18 mouse cellular contexts compared by ENCODE assay signal in the genomic region with DNA sequence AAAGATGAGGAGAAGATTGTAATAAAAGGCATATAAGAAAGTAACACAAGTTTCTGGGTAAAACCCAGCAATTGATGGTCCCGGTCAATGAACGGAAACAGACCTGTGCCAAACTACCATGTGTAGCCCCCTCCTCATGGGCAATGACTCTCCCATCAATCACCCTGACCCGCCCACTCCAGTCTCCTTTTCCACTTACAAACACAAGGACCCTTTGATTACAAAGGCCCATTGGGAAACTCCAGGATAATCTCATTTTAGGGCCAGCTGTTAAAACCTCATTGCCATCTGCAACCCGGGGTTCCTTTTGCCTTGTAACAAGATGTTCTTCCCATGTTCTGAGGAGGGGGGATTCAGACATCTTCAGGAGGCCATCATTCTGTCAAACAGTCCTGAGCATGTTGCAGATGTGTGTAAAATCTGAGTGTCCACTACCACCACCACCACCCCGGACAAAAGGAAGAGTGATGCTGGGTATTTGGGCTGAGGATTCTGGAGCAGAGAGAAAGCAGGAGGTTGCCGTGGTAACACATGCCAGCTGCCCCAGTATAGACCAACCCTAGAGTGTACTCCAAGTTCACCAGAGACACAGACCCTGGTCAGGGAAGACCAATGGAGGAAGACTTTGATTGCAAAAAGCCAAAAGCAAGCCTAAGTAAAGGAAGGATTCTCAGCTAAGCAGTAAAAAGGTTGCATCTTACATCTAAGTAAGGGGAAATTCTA.
DNase-seq lines count a peak whose midpoint lies in the region; ATAC-seq and TF ChIP-seq lines count a peak whose summit lies in the region.
"Had no signal": no experiment of that assay in that cellular context is flagged by ENCODE, and none has a peak within 500 bp of the region (broad histone marks: within the 10 kb centered on the region; RNA-seq: fewer than 3 reads in every experiment).

No protein-coding gene starts in this region.

- no peaks in the 10 kb centered on the region for H3K9me3 ChIP-seq in forebrain, embryonic 11.5 days (ENCODE audit: control insufficient read depth, low read length)
- no peaks in the 10 kb centered on the region for H3K9me3 ChIP-seq in forebrain, embryonic 15.5 days
- no peaks in the 10 kb centered on the region for H3K9me3 ChIP-seq in hindbrain, embryonic 13.5 days
- H3K9me3 ChIP-seq in neural tube, embryonic 11.5 days (ENCODE audit: control insufficient read depth, low read length): no peaks in the 10 kb centered on the region

- intact Hi-C loops in left cerebral cortex, postnatal 14 days (cut with DNase I): no loop called here
- intact Hi-C loops in gastrocnemius, adult 2 months (cut with DNase I): no loop called here

- no peak overlapping the region for H3K9ac ChIP-seq in forebrain, embryonic 11.5 days (ENCODE audit: low read length)
- H3K9ac ChIP-seq in forebrain, embryonic 15.5 days (replicated peaks): no peak overlapping the region
- H3K9ac ChIP-seq in hindbrain, embryonic 13.5 days: no peak overlapping the region
- H3K9ac ChIP-seq in neural tube, embryonic 11.5 days (ENCODE audit: low read length): no peak overlapping the region
- H3K9ac ChIP-seq: lung, embryonic 14.5 days had no signal

- H3K4me3 ChIP-seq in forebrain, embryonic 11.5 days (ENCODE audit: low read depth, low read length): no peak overlapping the region
- no peak overlapping the region for H3K4me3 ChIP-seq in forebrain, embryonic 15.5 days
- no peak overlapping the region for H3K4me3 ChIP-seq in hindbrain, embryonic 13.5 days
- no peak overlapping the region for H3K4me3 ChIP-seq in neural tube, embryonic 11.5 days (ENCODE audit: low read depth, low read length)
- H3K4me3 ChIP-seq in gastrocnemius, adult 2 months: no peak overlapping the region

- peak; percentile 56; the same call in 1 of the 2 replicates for ATAC-seq in forebrain, embryonic 11.5 days (replicated peaks; ENCODE audit: low FRiP score)
- no peak for ATAC-seq in forebrain, embryonic 15.5 days (replicated peaks)
- peak; percentile 65 for ATAC-seq in hindbrain, embryonic 13.5 days (ENCODE audit: low FRiP score)
- ATAC-seq in neural tube, embryonic 11.5 days (ENCODE audit: insufficient read depth, low FRiP score, low TSS enrichment): peak; percentile 70
- ATAC-seq: Patski had no signal

- no peak for DNase-seq in forebrain, embryonic 11.5 days (ENCODE audit: low spot score)
- DNase-seq in embryo, embryonic 9.5 days (ENCODE audit: extremely low spot score): peak; percentile 32
- DNase-seq in neural tube, embryonic 11.5 days (ENCODE audit: low spot score): peak; percentile 50
- DNase-seq in thymus, adult 18-20 months: no peak
- no peak for DNase-seq in left cerebral cortex, postnatal 14 days (ENCODE audit: low spot score in 2 of 2)
- no peak for DNase-seq in gastrocnemius, adult 2 months
- DNase-seq: adrenal gland, postnatal 36 days; cerebellum, adult 11 months; cerebellum, postnatal 36 days; kidney, adult 11 months; kidney, postnatal 25 days; left cerebral cortex, postnatal 4 days; lung, embryonic 14.5 days had no signal

- H3K27ac ChIP-seq in forebrain, embryonic 11.5 days (ENCODE audit: low read depth, low read length): no peak overlapping the region
- H3K27ac ChIP-seq in forebrain, embryonic 15.5 days (replicated peaks): no peak overlapping the region
- H3K27ac ChIP-seq in hindbrain, embryonic 13.5 days: peak overlapping the region; percentile 63
- peak overlapping the region; percentile 15; the same call in 1 of the 2 replicates for H3K27ac ChIP-seq in neural tube, embryonic 11.5 days (ENCODE audit: low read depth, low read length)
- no peak overlapping the region for H3K27ac ChIP-seq in gastrocnemius, adult 2 months
- H3K27ac ChIP-seq: macrophage had no signal

- no peak overlapping the region for H3K4me2 ChIP-seq in forebrain, embryonic 11.5 days (ENCODE audit: low read depth, low read length, severe bottlenecking)
- H3K4me2 ChIP-seq in forebrain, embryonic 15.5 days (replicated peaks): no peak overlapping the region
- H3K4me2 ChIP-seq in hindbrain, embryonic 13.5 days: no peak overlapping the region
- H3K4me2 ChIP-seq in neural tube, embryonic 11.5 days (ENCODE audit: low read depth): no peak overlapping the region
- H3K4me2 ChIP-seq: liver, embryonic 11.5 days; lung, embryonic 14.5 days had no signal

- H3K36me3 ChIP-seq in forebrain, embryonic 11.5 days (ENCODE audit: control insufficient read depth, insufficient read depth, low read length): no peaks in the 10 kb centered on the region
- H3K36me3 ChIP-seq in forebrain, embryonic 15.5 days: no peaks in the 10 kb centered on the region
- no peaks in the 10 kb centered on the region for H3K36me3 ChIP-seq in hindbrain, embryonic 13.5 days
- H3K36me3 ChIP-seq in neural tube, embryonic 11.5 days (ENCODE audit: control insufficient read depth, insufficient read depth, low read length): no peaks in the 10 kb centered on the region

- WGBS in forebrain, embryonic 11.5 days: 72% methylated on average over 6 of the region's 6 CpGs
- WGBS in forebrain, embryonic 15.5 days: 55% methylated on average over 6 of the region's 6 CpGs
- WGBS in hindbrain, embryonic 13.5 days: 28% methylated on average over 6 of the region's 6 CpGs
- 15% methylated on average over 6 of the region's 6 CpGs for WGBS in neural tube, embryonic 11.5 days

- peaks cover 10% of the 10 kb centered on the region; the same call in 1 of the 2 replicates for H3K4me1 ChIP-seq in forebrain, embryonic 11.5 days (replicated peaks; ENCODE audit: control insufficient read depth, insufficient read depth, low read length)
- peaks cover 14% of the 10 kb centered on the region for H3K4me1 ChIP-seq in forebrain, embryonic 15.5 days
- H3K4me1 ChIP-seq in hindbrain, embryonic 13.5 days (replicated peaks): peaks cover 18% of the 10 kb centered on the region
- peaks cover 17% of the 10 kb centered on the region for H3K4me1 ChIP-seq in neural tube, embryonic 11.5 days (ENCODE audit: control insufficient read depth, insufficient read depth, low read length)

- no peaks in the 10 kb centered on the region; the same call in 1 of the 2 replicates for H3K27me3 ChIP-seq in forebrain, embryonic 11.5 days (ENCODE audit: control insufficient read depth, insufficient read depth, low read length)
- H3K27me3 ChIP-seq in forebrain, embryonic 15.5 days: no peaks in the 10 kb centered on the region
- H3K27me3 ChIP-seq in hindbrain, embryonic 13.5 days: no peaks in the 10 kb centered on the region
- no peaks in the 10 kb centered on the region for H3K27me3 ChIP-seq in neural tube, embryonic 11.5 days (ENCODE audit: control insufficient read depth, insufficient read depth, low read length)
- H3K27me3 ChIP-seq: Patski had no signal

- TF ChIP-seq CTCF in gastrocnemius, adult 2 months (IDR thresholded peaks at IDR 0.05): no peak

Comparison
In these comparisons a context has a peak if more than half of its experiments do, and no peak if none do; other contexts are left out.
1. DNase-seq: peak in embryo, embryonic 9.5 days (single experiment) and neural tube, embryonic 11.5 days (single experiment); none in forebrain, embryonic 11.5 days (single experiment), thymus, adult 18-20 months (0 of 2), left cerebral cortex, postnatal 14 days (0 of 2) and gastrocnemius, adult 2 months (single experiment).
2. H3K27ac ChIP-seq: peak in hindbrain, embryonic 13.5 days (single experiment) and neural tube, embryonic 11.5 days (single experiment); none in forebrain, embryonic 11.5 days (single experiment), forebrain, embryonic 15.5 days (single experiment) and gastrocnemius, adult 2 months (single experiment).